Mouse (Mus musculus) testis, adult 2 months (tissue): Measurements from ENCODE around the gene Cspg4. TPM values are rescaled to one million over a fixed set of nuclear protein-coding genes. Genes with fewer than 3 reads are reported as not detected.
A peak's percentile ranks its signal among the peaks of the same experiment; 100 is the strongest.
"Not testable (repeated sequence)": the region's sequence is repeated elsewhere in the genome, so short reads cannot be mapped to it uniquely, and the experiment has no call there.

Experiments used
- H3K27ac ChIP-seq: fragments of 200-500 bp; 2 replicates; pipeline ENCODE4 v1.5.1; 2012; ENCODE audit warnings: low read depth, low read length; ENCODE audit not compliant: control insufficient read depth, insufficient read depth
- H3K27me3 ChIP-seq: fragments of 200-500 bp; 2 replicates; pipeline ENCODE4 v1.6.1; 2012; ENCODE audit warnings: mild to moderate bottlenecking, low read length, moderate library complexity; ENCODE audit not compliant: control insufficient read depth, insufficient read depth
- H3K36me3 ChIP-seq: fragments of 200-500 bp; 2 replicates; pipeline ENCODE4 v1.6.1; 2012; ENCODE audit warnings: mild to moderate bottlenecking, low read length; ENCODE audit not compliant: control insufficient read depth, insufficient read depth
- H3K4me1 ChIP-seq: fragments of 200-500 bp; 2 replicates; pipeline ENCODE4 v1.6.1; 2012; ENCODE audit warnings: low read length; ENCODE audit not compliant: control insufficient read depth, insufficient read depth
- H3K4me3 ChIP-seq: fragments of 200-500 bp; 2 replicates; pipeline ENCODE4 v1.5.1; 2012; ENCODE audit warnings: low read depth, mild to moderate bottlenecking, low read length, moderate library complexity, mixed read lengths; ENCODE audit not compliant: control insufficient read depth
- CTCF ChIP-seq: fragments of 200-500 bp; IDR thresholded peaks from 2 replicates; pipeline ENCODE4 v1.5.1; 2012; ENCODE audit warnings: low read depth, mild to moderate bottlenecking, inconsistent platforms, low read length, moderate library complexity; ENCODE audit not compliant: control insufficient read depth, insufficient read depth, insufficient replicate concordance
- POLR2A ChIP-seq: fragments of 200-500 bp; IDR thresholded peaks from 2 replicates; pipeline ENCODE4 v1.6.1; 2012; ENCODE audit warnings: low read depth, mild to moderate bottlenecking, inconsistent platforms, low read length, moderate library complexity; ENCODE audit not compliant: control insufficient read depth
- polyA plus RNA-seq: library from polyadenylated mRNA; depleted of rRNA; stranded (reverse); fragments of >200 nt; gene quantifications from 2 replicates; pipeline ENCODE4 v1.2.3, GENCODE M21; 2012

Gene Cspg4
- polyA plus RNA-seq, 1 experiment: 1.1 TPM

DNA sequence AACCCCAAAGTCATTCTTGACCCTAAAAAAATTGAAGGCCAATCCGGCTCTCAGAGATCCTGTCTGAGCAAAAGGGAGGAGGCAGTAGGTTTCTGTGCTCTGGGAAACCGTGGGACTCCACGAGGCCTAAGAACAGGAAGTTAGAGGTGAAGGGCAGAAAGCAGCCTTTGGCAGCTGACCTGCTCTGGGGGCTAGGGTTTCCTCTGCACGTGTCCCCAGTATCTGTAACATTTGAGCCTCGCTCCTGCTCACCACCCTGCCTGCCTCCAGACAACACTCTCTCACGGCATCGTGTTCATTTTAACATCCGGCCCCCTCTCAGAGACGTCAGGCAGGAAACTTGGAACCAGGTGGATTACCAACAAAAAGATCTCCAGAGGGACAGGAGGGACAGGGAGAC, 35.7 kb downstream of the Cspg4 start:
- Histone ChIP-seq H3K4me1 (peaks cover 3% of the 10 kb centered on the region; the same call in 1 of the 2 replicates), H3K4me3 (no peak overlapping the region), H3K27me3 (no peaks in the 10 kb centered on the region), H3K36me3 (no peaks in the 10 kb centered on the region), H3K27ac (0 out of 2 replicates have a peak overlapping the region, but pooled peaks have one; percentile 16)
- TF ChIP-seq CTCF (no peak), POLR2A (no peak)

DNA sequence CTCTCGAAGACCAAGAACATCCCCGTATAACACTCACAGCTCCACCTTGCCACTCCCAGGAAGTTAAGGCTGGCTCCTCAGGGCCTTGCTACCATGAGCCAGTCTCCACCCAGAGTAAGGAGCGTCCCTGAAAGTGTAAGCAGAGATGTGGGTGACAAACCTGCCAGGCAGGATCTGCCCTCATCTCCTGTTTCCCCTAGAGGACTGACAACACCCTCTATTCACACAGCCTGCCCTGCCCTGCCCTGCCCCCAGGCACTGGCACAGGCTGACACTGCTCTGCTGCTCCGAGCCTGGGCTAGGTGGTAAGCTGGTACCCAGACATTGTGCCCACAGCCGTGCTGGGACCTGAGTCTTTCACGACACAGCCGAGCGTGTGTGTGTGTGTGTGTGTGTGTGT, 36.4 kb downstream of the Cspg4 start:
- H3K4me3 ChIP-seq: no peak overlapping the region
- no peaks in the 10 kb centered on the region for H3K36me3 ChIP-seq
- peaks cover 3% of the 10 kb centered on the region; the same call in 1 of the 2 replicates for H3K4me1 ChIP-seq
- H3K27ac ChIP-seq: no peak overlapping the region
- no peaks in the 10 kb centered on the region for H3K27me3 ChIP-seq
- TF ChIP-seq CTCF (no peak), POLR2A (no peak)

DNA sequence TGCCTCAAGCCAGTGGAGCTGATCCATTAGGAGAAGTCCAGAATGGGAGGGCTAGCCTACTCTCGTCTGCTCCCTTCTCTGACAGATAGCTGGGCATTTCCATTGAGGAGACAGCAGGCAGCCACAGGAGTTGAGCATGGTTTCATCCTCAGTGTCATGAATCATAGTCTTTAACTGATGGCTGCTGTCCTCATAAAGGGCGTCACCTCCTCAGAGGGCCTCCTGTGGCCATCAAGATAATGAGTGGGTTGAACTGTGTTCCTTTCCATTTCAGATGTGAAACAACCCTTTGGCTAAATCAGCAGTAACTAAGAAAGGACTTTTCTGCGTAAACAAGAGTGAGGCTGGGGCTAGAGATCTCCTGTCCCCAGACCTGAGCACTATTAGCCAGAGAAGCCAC, 38.8 kb downstream of the Cspg4 start:
- H3K36me3 ChIP-seq: no peaks in the 10 kb centered on the region
- TF ChIP-seq CTCF (no peak), POLR2A (no peak)
- no peak overlapping the region for H3K4me3 ChIP-seq
- no peaks in the 10 kb centered on the region for H3K27me3 ChIP-seq
- peaks cover 3% of the 10 kb centered on the region; the same call in 1 of the 2 replicates for H3K4me1 ChIP-seq
- no peak overlapping the region for H3K27ac ChIP-seq

DNA sequence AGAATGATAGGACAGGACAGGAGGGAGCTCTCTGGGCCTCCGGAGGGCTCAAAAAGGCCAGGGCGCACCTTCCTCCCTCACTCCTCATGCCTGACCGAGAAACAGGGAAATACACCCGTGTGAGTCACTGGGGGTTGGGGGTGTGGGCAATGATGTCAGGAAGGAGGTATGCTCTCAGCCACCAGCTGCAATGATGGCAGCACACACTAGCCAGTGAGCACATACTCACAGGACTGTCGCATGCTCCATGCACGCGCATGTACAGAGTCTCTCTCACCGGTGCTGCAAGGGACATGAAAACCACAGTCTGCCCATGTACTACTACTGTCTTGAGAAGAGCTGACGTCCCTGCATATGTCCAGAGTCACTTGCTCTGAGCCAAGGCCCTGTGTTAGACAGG, 42.7 kb downstream of the Cspg4 start:
- Histone ChIP-seq H3K27me3 (no peaks in the 10 kb centered on the region), H3K4me1 (peaks cover 2% of the 10 kb centered on the region; the same call in 1 of the 2 replicates), H3K27ac (no peak overlapping the region), H3K36me3 (no peaks in the 10 kb centered on the region), H3K4me3 (no peak overlapping the region)
- TF ChIP-seq POLR2A (no peak), CTCF (no peak)

DNA sequence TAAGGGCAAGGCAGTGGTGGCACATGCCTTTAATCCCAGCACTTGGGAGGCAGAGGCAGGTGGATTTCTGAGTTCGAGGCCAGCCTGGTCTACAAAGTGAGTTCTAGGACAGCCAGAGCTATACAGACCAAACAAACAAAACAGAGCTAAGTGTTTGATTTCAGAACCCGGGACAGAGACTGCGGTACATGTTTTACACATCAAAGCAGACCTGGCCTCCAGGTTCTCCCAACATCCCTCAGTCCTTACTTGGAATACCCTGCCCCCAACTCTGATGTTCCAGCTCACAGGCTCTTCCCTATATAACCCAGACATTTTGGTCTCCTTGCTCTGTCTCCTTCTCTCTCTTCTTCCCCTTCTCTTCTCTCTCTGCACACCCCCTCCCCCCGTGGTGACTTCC, 45.2 kb downstream of the Cspg4 start:
- not testable (repeated sequence) for H3K27me3 ChIP-seq, H3K4me3 ChIP-seq, H3K4me1 ChIP-seq, H3K27ac ChIP-seq, H3K36me3 ChIP-seq

DNA sequence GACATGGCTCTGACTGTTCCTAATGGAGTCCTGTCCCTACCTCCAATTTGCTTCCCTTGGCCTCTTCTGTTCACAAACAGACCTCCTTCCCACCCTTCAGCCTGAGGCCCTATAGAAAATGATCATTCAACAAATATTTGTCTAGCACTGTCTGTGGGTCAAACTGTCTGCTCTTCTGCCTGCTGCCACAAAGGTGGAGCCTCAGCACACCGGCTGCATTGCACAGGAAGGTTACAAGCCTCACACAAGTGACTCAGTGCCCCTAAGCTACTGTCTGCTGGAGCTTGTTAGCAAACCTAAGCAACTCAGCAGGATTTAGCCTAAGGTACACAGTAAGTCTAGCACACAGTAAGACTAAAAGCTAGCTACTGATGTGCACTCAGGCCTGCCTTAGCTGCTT, 46.2 kb downstream of the Cspg4 start:
- no peaks in the 10 kb centered on the region for H3K36me3 ChIP-seq

DNA sequence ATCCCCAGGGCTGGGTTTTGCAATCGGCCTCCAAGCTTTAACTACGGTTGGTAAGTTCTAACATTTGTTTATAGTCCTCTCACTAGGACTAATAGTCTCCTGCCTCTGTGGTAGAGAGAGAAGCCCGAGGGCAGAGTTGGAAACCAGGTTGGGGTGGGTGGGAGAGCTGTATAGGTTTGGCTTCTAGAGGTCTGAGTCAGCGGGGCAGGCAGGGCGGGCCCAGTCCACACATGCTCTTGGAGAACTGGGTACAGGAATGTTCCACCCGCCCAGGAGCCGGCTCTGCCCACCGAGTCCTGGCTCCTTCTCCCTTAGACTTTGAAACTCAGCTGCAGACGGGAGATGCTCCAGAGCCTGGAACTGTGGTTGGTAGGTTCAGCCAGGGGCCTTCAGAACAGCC, 49.2 kb downstream of the Cspg4 start:
- Histone ChIP-seq H3K4me1 (peaks cover 2% of the 10 kb centered on the region; the same call in 1 of the 2 replicates), H3K27me3 (no peaks in the 10 kb centered on the region), H3K4me3 (no peak overlapping the region), H3K36me3 (no peaks in the 10 kb centered on the region), H3K27ac (no peak overlapping the region)
- TF ChIP-seq CTCF (no peak), POLR2A (no peak)

More for the DNA sequence above, 46.2 kb downstream of the Cspg4 start:
- Histone ChIP-seq H3K4me3 (no peak overlapping the region), H3K27me3 (no peaks in the 10 kb centered on the region), H3K4me1 (peaks cover 2% of the 10 kb centered on the region; the same call in 1 of the 2 replicates), H3K27ac (no peak overlapping the region)
- TF ChIP-seq POLR2A (no peak), CTCF (no peak)

DNA sequence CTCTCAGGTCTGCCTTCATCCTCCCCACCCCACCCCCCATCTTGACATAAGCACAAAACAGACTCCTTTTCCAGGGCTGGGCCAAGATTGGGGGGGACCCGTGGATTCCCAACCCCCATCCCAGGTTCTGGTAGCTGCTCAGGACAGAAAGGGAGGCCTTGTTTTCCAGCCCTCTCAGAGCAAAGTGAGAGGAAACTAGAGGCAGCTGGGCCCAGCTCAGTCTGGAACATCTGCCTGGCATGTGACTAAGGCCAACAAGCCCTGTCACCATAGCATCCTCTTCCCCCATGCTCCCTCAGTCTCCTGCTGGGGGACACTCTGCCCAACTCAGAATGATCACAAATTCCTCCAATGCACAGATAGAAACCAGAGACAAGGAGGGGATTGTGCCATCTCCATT, 50.3 kb downstream of the Cspg4 start:
- H3K4me1 ChIP-seq: peaks cover 2% of the 10 kb centered on the region; the same call in 1 of the 2 replicates
- H3K36me3 ChIP-seq: no peaks in the 10 kb centered on the region
- H3K4me3 ChIP-seq: no peak overlapping the region
- H3K27me3 ChIP-seq: no peaks in the 10 kb centered on the region
- H3K27ac ChIP-seq: no peak overlapping the region
- TF ChIP-seq CTCF: no peak
- TF ChIP-seq POLR2A: no peak
